Mouse (Mus musculus): ENCODE data around the gene Krtcap3. TPM values are rescaled to one million over a fixed set of nuclear protein-coding genes. Genes with fewer than 3 reads are reported as not detected.

The Krtcap3 gene
- polyA plus RNA-seq, 1 experiment from 2014 or later, result 3.4 TPM

DNA sequence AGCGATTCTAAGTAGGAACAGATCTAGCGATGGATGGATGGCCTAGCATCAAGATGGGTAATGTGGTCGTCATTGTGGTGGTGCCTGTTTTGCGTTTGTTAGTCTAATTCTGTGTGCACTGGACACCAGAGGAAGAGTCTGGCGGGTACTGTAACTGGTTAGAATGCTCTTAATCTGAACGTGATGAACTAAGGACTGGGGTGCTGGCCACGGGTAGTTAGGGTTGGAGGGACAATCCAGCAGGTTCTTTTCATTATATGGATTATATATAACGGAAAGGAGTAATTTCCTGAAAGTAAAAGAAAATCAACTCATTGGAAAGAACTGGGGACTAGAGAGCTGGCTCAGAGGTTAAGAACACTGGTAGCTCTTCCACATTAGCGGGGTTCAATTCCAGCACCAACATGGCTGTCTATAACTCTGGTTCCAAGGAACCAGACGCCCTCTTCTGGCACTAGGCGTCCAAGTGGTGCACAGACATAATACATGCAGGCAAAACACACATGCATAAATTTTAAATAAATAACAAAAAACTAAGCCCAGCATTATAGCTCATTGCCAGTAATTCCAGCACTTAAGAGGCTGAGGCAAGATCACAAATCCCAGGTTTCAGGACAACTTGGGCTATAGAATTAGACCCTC lies 30.1 kb upstream of the Krtcap3 start:
- ATAC-seq, result peak; percentile 29; the same call in 1 of the 2 replicates
- peak overlapping the region; percentile 94 for H3K9ac ChIP-seq (replicated peaks)
- no peaks in the 10 kb centered on the region for H3K36me3 ChIP-seq
- H3K27ac ChIP-seq, result peak overlapping the region; percentile 95
- 9% methylated on average over 11 of the region's 11 CpGs for WGBS
- peak overlapping the region; percentile 85 for H3K4me3 ChIP-seq (replicated peaks)
- no peaks in the 10 kb centered on the region for H3K27me3 ChIP-seq
- H3K4me2 ChIP-seq (replicated peaks), result peak overlapping the region; percentile 91
- no peaks in the 10 kb centered on the region for H3K9me3 ChIP-seq
- H3K4me1 ChIP-seq (replicated peaks), result peaks cover 24% of the 10 kb centered on the region

DNA sequence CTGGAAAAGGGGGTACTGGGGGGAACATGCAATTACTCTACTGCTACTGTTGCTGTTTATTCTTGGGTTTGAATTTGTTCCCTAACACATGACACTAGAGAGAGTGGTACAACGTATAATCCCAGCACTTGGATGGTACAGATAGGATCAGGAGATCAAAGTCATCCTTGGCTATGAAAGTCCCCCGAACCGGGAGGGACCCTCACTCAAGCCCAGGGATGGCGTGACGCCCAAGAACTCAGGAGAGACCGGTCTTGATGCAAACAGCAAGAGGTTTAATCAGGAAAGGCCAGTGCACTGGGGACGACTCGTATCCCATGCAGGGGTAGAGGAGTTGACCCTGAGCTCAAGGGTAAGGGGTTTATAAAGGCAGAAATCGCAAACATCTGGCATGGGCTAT lies 28.8 kb upstream of the Krtcap3 start:
- no peak for ATAC-seq
- 96% methylated on average over 9 of the region's 9 CpGs for WGBS
- Histone ChIP-seq H3K4me2 (replicated peaks) (no peak overlapping the region), H3K9ac (replicated peaks) (no peak overlapping the region), H3K4me1 (replicated peaks) (peaks cover 24% of the 10 kb centered on the region), H3K27me3 (no peaks in the 10 kb centered on the region), H3K4me3 (replicated peaks) (no peak overlapping the region), H3K36me3 (no peaks in the 10 kb centered on the region), H3K27ac (no peak overlapping the region), H3K9me3 (no peaks in the 10 kb centered on the region)

- Histone ChIP-seq H3K27me3 (no peaks in the 10 kb centered on the region), H3K4me2 (replicated peaks) (no peak overlapping the region), H3K27ac (no peak overlapping the region), H3K9me3 (no peaks in the 10 kb centered on the region), H3K4me3 (replicated peaks) (no peak overlapping the region), H3K9ac (replicated peaks) (no peak overlapping the region), H3K36me3 (no peaks in the 10 kb centered on the region), H3K4me1 (replicated peaks) (peaks cover 2% of the 10 kb centered on the region)
- ATAC-seq, result no peak
- 75% methylated on average over 1 of the region's 1 CpGs for WGBS
Observed at GRCm38 (mm10) chr5:31226641-31227040, 24.9 kb upstream of the Krtcap3 start.

DNA sequence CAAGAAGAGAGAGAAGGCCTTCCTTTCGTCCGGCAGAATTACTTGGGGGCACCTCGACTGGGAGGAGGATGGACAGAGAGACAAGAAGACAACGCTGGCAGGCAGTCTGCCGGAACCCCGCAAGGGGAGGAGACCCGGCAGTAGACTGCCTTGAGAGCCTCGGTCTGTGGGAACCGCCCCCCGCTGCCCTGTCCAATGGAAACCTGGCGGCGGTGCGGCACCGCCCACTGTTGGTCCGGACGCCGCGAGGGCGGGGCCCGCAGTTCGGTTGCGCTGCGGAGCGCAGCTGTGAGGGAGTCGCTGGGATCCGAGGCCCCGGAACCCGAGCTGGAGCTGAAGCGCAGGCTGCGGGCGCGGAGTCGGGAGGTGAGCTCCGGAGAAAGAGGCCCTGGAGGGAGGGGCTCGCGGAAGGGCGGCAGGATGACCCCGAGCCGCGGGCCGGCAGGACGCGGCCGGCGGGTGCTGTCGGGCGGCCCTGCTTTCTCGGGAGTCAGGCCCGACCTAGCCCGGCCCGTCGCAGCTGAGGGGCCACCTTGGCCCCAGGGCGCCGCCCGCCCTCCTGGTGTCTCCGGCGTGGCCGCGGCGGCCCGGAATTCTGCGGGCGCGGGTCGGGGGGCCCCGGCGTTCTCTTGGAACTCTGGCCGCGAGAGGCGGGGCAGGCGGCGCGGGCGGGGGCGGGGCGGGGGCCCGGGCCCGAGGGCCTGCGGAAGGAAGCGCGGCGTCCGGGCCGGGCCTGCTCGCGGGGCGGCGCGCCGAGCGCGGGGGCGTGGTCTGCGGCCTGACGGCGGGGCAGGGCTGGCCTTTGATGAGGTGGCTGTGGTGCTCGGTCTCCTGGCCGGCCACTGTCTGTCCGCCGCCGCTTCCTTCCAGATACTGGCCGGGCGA lies 10.6 kb upstream of the Krtcap3 start, which contains the start of the genes Nrbp1 and Gm9970:
TSS of gene Nrbp1 (plus strand) at position 228 of the 885 bp plus-strand sequence.
TSS of gene Gm9970 (minus strand) at position 596 of the 885 bp plus-strand sequence.
- H3K4me2 ChIP-seq (replicated peaks), result peak within 1 kb of the TSS; percentile 76
- peak within 1 kb of the TSS; percentile 97 for H3K27ac ChIP-seq
- H3K4me1 ChIP-seq (replicated peaks), result peaks cover 14% of the 10 kb centered on the region
- H3K4me3 ChIP-seq (replicated peaks), result peak within 1 kb of the TSS; percentile 93
- under 1% methylated on average over 66 of the region's 103 CpGs for WGBS
- H3K27me3 ChIP-seq, result no peaks in the 10 kb centered on the region
- H3K36me3 ChIP-seq, result peaks cover 23% of the 10 kb centered on the region
- peaks cover 4% of the 10 kb centered on the region; the same call in 1 of the 2 replicates for H3K9me3 ChIP-seq
- H3K9ac ChIP-seq (replicated peaks), result peak within 1 kb of the TSS; percentile 96
- ATAC-seq, result peak; percentile 99

DNA sequence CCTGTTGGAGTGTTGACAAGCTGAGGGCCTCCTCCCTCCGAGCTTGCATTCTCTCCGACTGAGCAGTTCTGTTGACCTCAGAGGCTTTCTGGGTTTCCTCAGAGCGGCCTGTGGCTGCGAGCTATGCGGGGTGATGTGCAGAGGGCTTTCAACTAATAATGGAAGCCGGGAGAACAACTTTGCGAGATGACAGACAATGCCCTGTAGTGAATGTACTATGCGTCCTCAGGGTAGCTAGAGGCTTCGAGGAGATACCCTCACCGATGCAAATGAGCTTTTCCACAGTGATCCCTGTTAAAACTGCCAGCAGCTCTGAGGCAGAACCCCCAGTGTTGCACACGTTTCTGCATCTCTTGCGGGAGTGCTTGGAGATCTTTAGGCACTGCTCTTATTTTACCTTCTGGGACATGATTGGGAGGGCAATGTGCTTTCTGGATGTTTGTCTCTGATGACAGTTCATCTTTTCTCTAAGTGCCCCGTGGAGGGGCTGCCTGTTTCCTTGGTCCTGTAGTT lies 9.9 kb upstream of the Krtcap3 start:
- Histone ChIP-seq H3K4me2 (replicated peaks) (peak overlapping the region; percentile 76), H3K9me3 (peaks cover 1% of the 10 kb centered on the region; the same call in 1 of the 2 replicates), H3K4me1 (replicated peaks) (peaks cover 14% of the 10 kb centered on the region), H3K27me3 (no peaks in the 10 kb centered on the region), H3K27ac (peak overlapping the region; percentile 97), H3K4me3 (replicated peaks) (peak overlapping the region; percentile 93), H3K9ac (replicated peaks) (peak overlapping the region; percentile 96), H3K36me3 (peaks cover 30% of the 10 kb centered on the region)
- under 1% methylated on average over 13 of the region's 13 CpGs for WGBS
- no peak for ATAC-seq

DNA sequence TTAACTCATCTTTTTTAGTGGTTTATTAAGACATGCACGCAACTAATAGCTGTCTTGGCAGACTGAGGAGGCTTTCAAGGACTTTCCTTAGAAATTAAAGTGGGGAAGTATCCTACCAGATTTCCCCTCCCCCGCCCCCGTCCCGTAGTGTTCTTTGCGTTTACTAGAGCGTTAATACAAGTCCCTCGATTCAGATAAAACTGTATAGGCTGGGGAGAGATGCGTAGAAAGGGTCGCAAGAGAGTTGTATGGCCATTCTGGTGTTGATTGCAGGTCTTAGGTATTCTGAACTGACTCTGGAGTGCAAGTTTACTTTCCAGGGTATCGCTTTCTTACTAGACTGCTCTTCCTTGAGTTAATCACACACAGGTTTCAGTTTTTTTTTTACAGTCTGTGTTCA lies 9.3 kb upstream of the Krtcap3 start:
- H3K27me3 ChIP-seq, result no peaks in the 10 kb centered on the region
- H3K4me1 ChIP-seq (replicated peaks), result peaks cover 14% of the 10 kb centered on the region
- 24% methylated on average over 10 of the region's 10 CpGs for WGBS
- H3K4me3 ChIP-seq (replicated peaks), result peak overlapping the region; percentile 93
- peak overlapping the region; percentile 76 for H3K4me2 ChIP-seq (replicated peaks)
- no peaks in the 10 kb centered on the region for H3K9me3 ChIP-seq
- H3K9ac ChIP-seq (replicated peaks), result peak overlapping the region; percentile 96
- no peak for ATAC-seq
- H3K36me3 ChIP-seq, result peaks cover 36% of the 10 kb centered on the region
- H3K27ac ChIP-seq, result no peak overlapping the region; the same call in 1 of the 2 replicates

GRCm38 (mm10) chr5:31250716-31251115 lies 775 bp upstream of the Krtcap3 start:
- WGBS, result 54% methylated on average over 4 of the region's 4 CpGs
- H3K36me3 ChIP-seq, result peaks cover 99% of the 10 kb centered on the region
- H3K4me1 ChIP-seq (replicated peaks), result peaks cover 9% of the 10 kb centered on the region
- H3K9me3 ChIP-seq, result no peaks in the 10 kb centered on the region
- no peak overlapping the region for H3K27ac ChIP-seq
- H3K4me3 ChIP-seq (replicated peaks), result no peak overlapping the region
- H3K4me2 ChIP-seq (replicated peaks), result no peak overlapping the region
- peak; percentile 37; the same call in 1 of the 2 replicates for ATAC-seq
- H3K27me3 ChIP-seq, result no peaks in the 10 kb centered on the region
- no peak overlapping the region for H3K9ac ChIP-seq (replicated peaks)

DNA sequence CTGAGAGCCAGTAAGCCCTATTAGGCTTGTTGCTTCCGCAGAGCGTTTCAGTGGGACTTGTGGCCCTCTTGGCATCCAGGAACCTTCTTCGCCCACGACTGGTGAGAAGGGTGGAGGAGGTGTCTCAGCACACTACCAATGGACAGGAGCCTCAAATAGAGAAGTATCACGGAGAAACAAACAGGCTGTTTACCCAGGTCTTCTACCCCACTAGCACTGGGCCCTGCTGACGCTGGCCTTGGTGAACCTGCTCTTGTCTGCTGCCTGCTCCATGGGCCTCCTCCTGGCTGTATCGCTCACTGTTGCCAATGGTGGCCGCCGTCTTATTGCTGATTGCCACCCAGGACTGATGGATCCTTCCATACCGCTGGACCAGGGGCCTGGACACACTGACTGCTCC lies 660 bp downstream of the Krtcap3 start:
- Histone ChIP-seq H3K4me3 (replicated peaks) (no peak overlapping the region), H3K9me3 (no peaks in the 10 kb centered on the region), H3K4me1 (replicated peaks) (peaks cover 9% of the 10 kb centered on the region), H3K9ac (replicated peaks) (no peak overlapping the region), H3K27ac (no peak overlapping the region), H3K4me2 (replicated peaks) (peak overlapping the region; percentile 15; the same call in 1 of the 2 replicates), H3K27me3 (no peaks in the 10 kb centered on the region), H3K36me3 (peaks cover 97% of the 10 kb centered on the region)
- WGBS, result 53% methylated on average over 10 of the region's 10 CpGs
- peak; percentile 22; the same call in 1 of the 2 replicates for ATAC-seq

DNA sequence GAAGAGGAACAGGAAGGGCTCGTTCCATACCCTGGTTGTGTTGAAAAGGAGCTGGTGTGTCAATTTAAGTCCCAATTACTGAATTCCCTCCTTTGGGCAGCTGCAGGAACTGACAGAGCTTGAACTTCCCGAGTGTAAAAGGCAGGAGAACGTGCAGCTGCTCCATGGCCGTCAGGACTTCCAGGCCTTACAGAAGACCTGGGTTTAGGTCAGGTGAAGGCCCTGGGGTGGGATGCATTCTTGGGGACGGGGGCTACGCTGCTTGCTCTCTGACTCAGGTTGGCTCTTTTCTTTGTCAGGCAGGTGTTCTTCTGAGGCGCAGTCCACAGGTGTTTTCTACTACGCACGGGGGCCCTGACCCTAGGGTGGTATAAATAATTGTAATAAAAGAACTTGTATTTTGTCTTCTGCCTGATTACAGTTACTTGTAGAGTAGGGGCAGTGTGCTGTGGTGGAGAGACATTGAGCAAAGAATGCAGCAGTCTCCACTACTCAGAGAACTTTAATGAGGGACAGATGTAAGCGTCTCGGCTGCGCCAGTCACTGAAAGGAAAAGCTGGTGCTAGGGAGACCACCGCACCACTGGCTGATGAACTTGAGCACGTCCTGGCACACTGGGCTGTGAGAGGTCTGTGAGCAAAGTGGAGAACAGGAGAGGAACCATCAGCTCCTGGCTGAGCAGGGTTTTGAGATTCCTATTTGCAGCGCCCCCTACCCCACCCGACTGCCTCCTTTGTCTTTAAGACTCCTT lies 1.5 kb downstream of the Krtcap3 start:
- H3K27ac ChIP-seq, result no peak overlapping the region
- no peak overlapping the region for H3K4me3 ChIP-seq (replicated peaks)
- peaks cover 9% of the 10 kb centered on the region for H3K4me1 ChIP-seq (replicated peaks)
- no peaks in the 10 kb centered on the region for H3K9me3 ChIP-seq
- H3K4me2 ChIP-seq (replicated peaks), result no peak overlapping the region
- peaks cover 94% of the 10 kb centered on the region for H3K36me3 ChIP-seq
- 87% methylated on average over 16 of the region's 16 CpGs for WGBS
- H3K27me3 ChIP-seq, result no peaks in the 10 kb centered on the region
- H3K9ac ChIP-seq (replicated peaks), result no peak overlapping the region
- ATAC-seq, result no peak

GRCm38 (mm10) chr5:31253806-31254205 lies 2.3 kb downstream of the Krtcap3 start:
- Histone ChIP-seq H3K9me3 (no peaks in the 10 kb centered on the region), H3K9ac (replicated peaks) (no peak overlapping the region; the same call in 1 of the 2 replicates), H3K36me3 (peaks cover 92% of the 10 kb centered on the region), H3K27ac (no peak overlapping the region), H3K4me3 (replicated peaks) (no peak overlapping the region), H3K4me2 (replicated peaks) (no peak overlapping the region), H3K4me1 (replicated peaks) (peaks cover 9% of the 10 kb centered on the region), H3K27me3 (no peaks in the 10 kb centered on the region)
- WGBS, result 95% methylated on average over 8 of the region's 8 CpGs
- no peak for ATAC-seq

DNA sequence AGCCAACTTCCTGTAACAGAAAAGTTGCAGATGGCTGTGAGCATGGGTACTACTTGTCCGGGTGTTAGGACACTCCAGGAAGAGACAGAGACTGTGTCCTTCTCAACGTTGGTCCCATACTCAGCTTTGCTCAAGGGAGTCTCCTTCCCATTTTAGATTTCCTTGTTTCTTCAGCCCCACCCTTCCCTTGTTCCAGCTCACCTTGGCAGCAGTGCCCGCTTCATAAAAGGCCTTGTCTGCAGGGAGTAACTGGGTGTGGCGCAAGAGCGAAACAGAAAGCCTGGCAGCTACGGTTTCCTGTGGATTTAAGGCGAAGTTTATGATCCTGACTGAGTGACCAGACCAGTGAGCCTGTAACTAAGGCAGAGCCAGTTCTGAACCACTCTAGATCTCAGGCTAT lies 3.0 kb downstream of the Krtcap3 start:
- WGBS, result 90% methylated on average over 7 of the region's 7 CpGs
- Histone ChIP-seq H3K9me3 (no peaks in the 10 kb centered on the region), H3K4me1 (replicated peaks) (peaks cover 9% of the 10 kb centered on the region), H3K9ac (replicated peaks) (no peak overlapping the region), H3K27me3 (no peaks in the 10 kb centered on the region), H3K27ac (no peak overlapping the region), H3K4me3 (replicated peaks) (no peak overlapping the region), H3K4me2 (replicated peaks) (no peak overlapping the region), H3K36me3 (peaks cover 91% of the 10 kb centered on the region)
- no peak for ATAC-seq
